Mouse (Mus musculus): ENCODE results near the gene Cct2. TPM values are rescaled to one million over a fixed set of nuclear protein-coding genes. Genes with fewer than 3 reads are reported as not detected.

Cct2 gene
- polyA plus RNA-seq, 1 experiment from 2014 or later, result 337 TPM

DNA sequence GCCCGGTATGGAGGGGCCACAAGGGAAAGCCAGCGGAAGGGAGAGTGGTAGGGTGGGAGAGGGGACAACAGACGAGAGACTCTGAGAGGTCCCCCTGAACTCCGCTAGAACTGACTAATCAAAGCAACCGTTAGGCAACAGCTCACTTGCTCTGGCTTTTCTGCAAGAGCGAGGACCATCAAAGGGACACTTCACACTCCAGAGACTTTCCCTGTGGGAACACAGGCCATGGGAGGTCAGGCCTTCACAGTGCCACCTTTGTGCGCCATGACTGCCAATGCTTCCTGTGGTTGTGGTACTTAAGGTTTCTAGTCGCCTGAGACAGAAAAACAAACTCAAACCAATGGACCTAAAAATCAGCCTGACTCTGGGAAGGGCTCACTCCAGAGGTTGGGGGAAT, 52.6 kb downstream of the Cct2 start:
- H3K27ac ChIP-seq, result no peak overlapping the region
- 51% methylated on average over 8 of the region's 8 CpGs for WGBS
- no peak for DNase-seq (ENCODE audit: extremely low spot score, low spot score)

DNA sequence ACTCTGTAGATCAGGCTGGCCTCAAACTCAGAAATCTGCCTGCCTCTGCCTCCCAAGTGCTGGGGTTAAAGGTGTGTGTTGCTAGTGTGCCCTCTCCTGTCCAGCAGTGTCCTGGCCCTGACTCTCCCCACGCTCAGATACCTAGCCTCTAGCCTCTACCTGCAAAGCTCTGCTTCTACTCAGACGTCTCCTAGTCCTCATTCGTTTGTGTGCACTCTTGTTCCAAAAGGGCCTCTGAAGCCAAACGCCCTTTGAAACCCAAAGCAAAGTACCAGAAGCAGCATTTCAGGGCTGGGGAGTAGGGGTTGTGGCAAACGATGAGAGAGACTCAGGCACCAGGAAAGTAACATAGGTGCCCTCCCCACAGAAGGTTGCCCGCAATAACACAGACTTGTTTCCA, 53.9 kb downstream of the Cct2 start:
- Histone ChIP-seq H3K9me3 (no peaks in the 10 kb centered on the region), H3K27me3 (ENCODE audit: poor library complexity, severe bottlenecking) (0 out of 2 replicates have a peak, but pooled peaks cover under 1% of the 10 kb centered on the region), H3K36me3 (replicated peaks) (no peaks in the 10 kb centered on the region), H3K4me1 (peaks cover 6% of the 10 kb centered on the region; the same call in 1 of the 2 replicates), H3K27ac (no peak overlapping the region), H3K4me3 (no peak overlapping the region)
- 93% methylated on average over 6 of the region's 6 CpGs for WGBS
- no peak for DNase-seq (ENCODE audit: extremely low spot score, low spot score)

More for the DNA sequence above, 52.6 kb downstream of the Cct2 start:
- peaks cover 6% of the 10 kb centered on the region; the same call in 1 of the 2 replicates for H3K4me1 ChIP-seq
- H3K4me3 ChIP-seq, result no peak overlapping the region
- H3K9me3 ChIP-seq, result no peaks in the 10 kb centered on the region
- no peaks in the 10 kb centered on the region for H3K36me3 ChIP-seq (replicated peaks)
- peaks cover 6% of the 10 kb centered on the region; the same call in 1 of the 2 replicates for H3K27me3 ChIP-seq (ENCODE audit: poor library complexity, severe bottlenecking)

DNA sequence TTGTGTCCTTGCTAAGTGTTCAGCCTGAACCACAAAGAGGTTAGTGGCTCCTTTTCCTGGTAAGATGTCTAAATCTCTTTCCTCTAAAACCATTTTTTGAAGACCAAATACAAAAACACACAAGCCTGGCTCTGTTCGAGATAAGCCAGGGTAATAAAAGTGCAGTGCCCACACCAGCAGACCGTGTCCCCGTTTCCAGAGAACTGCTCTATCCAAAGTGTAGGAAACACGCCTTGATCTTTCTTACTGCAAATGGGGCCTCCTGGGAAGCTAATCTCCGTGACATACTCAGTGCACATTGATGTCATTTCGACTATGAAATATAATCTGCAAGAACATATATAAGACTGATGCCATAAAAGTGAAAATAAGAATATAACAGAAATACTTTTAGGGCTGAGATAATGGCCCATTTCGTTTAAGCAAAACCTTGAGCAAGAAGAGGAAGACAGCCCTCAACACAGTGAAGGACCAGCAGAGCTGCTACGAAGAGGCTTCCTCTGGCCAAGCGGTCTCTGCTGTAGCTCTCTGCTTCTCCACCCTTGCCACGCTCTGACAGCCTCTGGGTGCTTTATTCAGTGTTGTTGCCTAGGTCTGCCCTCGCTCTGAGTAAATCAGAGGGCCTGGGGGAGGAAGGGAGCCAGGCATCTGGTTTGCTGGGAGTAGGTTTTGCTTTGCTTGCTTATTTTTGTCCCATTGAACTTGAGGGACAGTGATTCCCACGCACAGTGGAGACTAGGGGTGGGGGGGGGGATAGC, 57.7 kb downstream of the Cct2 start:
- Histone ChIP-seq H3K9me3 (no peaks in the 10 kb centered on the region), H3K4me1 (0 out of 2 replicates have a peak, but pooled peaks cover under 1% of the 10 kb centered on the region), H3K27ac (no peak overlapping the region), H3K4me3 (no peak overlapping the region), H3K27me3 (ENCODE audit: poor library complexity, severe bottlenecking) (no peaks in the 10 kb centered on the region), H3K36me3 (replicated peaks) (no peaks in the 10 kb centered on the region)
- WGBS, result 87% methylated on average over 12 of the region's 12 CpGs
- DNase-seq (ENCODE audit: extremely low spot score, low spot score), result no peak

DNA sequence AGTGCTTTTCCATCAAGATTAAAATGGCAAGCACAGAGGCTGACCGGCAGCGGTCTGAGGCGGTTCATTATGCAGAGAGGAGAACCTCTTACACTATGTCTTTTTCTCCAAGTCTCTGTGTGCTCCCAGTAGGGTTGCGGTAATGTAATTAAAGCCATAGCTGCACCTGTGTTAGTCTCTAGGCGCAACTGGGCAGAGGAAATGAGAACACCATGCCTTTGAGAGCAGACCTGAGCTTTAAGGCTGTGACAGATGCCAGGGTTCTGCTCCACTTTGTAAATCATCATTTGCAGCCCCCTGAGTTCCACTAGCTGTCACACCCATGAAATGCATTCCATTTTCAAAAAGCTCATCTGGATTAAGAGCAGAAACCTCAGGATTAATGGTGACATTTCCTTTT, 58.9 kb downstream of the Cct2 start:
- H3K27me3 ChIP-seq (ENCODE audit: poor library complexity, severe bottlenecking), result no peaks in the 10 kb centered on the region
- no peak overlapping the region for H3K4me3 ChIP-seq
- no peaks in the 10 kb centered on the region for H3K36me3 ChIP-seq (replicated peaks)
- H3K4me1 ChIP-seq, result no peaks in the 10 kb centered on the region
- DNase-seq (ENCODE audit: extremely low spot score, low spot score), result no peak
- 86% methylated on average over 5 of the region's 5 CpGs for WGBS
- H3K9me3 ChIP-seq, result no peaks in the 10 kb centered on the region
- no peak overlapping the region for H3K27ac ChIP-seq

Other genes starting within 250 kb of the Cct2 start
- 0.07 TPM in 1 of 2 replicates, not detected in the other for gene Myrfl, start 166.9 kb downstream of the Cct2 start, polyA plus RNA-seq (2016; fragmentation: Nextera tagmentation; extraction: Ambion mirVana)
- 41.5 and 43.0 TPM in 2 replicates for gene Rab3ip, start 113.0 kb downstream of the Cct2 start, polyA plus RNA-seq (2016; fragmentation: Nextera tagmentation; extraction: Ambion mirVana)
- gene Gm10271, start 91.2 kb downstream of the Cct2 start, polyA plus RNA-seq (2016; fragmentation: Nextera tagmentation; extraction: Ambion mirVana), result not detected in 2 replicates
- gene Best3, start 77.5 kb downstream of the Cct2 start, polyA plus RNA-seq (2016; fragmentation: Nextera tagmentation; extraction: Ambion mirVana), result not detected in 2 replicates
- gene Lrrc10, start 18.5 kb downstream of the Cct2 start, polyA plus RNA-seq (2016; fragmentation: Nextera tagmentation; extraction: Ambion mirVana), result not detected in 2 replicates
- 15.8 and 18.1 TPM in 2 replicates for gene Frs2, start 84.7 kb upstream of the Cct2 start, polyA plus RNA-seq (2016; fragmentation: Nextera tagmentation; extraction: Ambion mirVana)
- 122 and 123 TPM in 2 replicates for gene Yeats4, start 160.7 kb upstream of the Cct2 start, polyA plus RNA-seq (2016; fragmentation: Nextera tagmentation; extraction: Ambion mirVana)
- gene 9530003J23Rik, start 174.9 kb upstream of the Cct2 start, polyA plus RNA-seq (2016; fragmentation: Nextera tagmentation; extraction: Ambion mirVana), result not detected in 2 replicates
- gene Lyz2, start 218.5 kb upstream of the Cct2 start, polyA plus RNA-seq (2016; fragmentation: Nextera tagmentation; extraction: Ambion mirVana), result 8.4 and 10.0 TPM in 2 replicates
- not detected in 2 replicates for gene Lyz1, start 229.1 kb upstream of the Cct2 start, polyA plus RNA-seq (2016; fragmentation: Nextera tagmentation; extraction: Ambion mirVana)